Mouse (Mus musculus): ENCODE data around the gene Rnf224.

DNA sequence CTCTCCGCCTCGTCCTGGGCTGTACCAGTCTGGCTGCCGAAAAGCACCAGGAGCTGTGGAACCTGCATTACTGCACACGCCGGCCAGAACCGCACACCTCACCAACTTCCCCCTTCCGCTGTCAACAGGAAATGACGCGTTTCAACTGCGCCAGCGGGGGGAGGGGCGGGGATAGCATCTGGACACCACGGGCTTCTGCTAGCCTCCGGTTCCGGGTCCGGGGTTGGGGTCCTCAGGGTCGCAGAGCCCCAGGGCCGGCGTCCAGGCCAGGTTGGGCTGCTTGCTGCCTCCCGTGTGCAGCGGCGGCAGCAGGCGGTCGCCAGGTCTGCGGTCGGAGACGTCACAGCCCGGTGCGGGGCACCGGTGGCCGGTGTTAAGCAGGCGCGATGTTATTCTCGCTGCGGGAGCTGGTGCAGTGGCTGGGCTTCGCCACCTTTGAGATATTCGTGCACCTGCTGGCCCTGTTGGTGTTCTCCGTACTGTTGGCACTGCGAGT lies 18.7 kb upstream of the Rnf224 start, which contains the start of gene Tmem203:
- no peak for TF ChIP-seq CTCF (IDR thresholded peaks at IDR 0.05; ENCODE audit: low read depth)
- TF ChIP-seq EP300 (IDR thresholded peaks at IDR 0.05; ENCODE audit: low read depth), result peak; percentile 55

All from liver, embryonic 14.5 days (tissue).